Mouse (Mus musculus): ENCODE data around the gene Pik3r1. TPM values are rescaled to one million over a fixed set of nuclear protein-coding genes. Genes with fewer than 3 reads are reported as not detected.

Pik3r1 gene
- polyA plus RNA-seq, 1 experiment from 2014 or later = 24.9 TPM

DNA sequence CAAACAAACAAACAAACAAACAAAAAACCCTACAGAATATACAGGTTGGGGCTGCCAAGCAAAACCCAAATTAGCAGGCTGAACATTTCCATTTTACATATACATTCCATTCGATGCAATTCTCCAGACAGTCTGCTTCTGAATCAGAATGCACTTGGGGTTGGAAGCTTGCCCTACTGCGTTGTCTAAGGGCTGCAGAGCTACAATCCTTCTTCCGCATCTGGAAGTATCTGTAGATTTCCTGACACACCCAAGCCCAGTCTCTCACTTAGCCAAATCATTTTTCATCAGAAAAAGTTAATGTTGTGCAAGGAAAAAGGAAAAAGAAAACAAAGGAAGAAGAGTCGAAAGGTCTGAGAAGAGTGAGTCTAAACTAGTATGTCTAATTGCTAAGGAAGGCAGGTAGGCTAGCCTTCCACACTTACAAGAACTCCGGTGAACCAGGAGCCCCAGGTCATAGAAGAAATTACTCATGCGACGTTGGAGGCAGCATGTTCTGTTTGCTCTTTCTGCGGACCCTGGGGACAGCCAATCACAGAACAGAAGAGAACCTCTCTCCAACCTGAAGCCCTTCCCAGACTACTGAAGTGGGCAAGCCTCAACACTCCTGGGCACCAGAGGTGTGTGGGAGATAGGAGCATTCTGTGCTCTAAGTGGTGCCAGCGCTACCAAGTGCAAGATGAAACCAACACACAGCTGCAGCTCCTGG, 55.1 kb downstream of the Pik3r1 start:
- Histone ChIP-seq H3K27ac (ENCODE audit: low read length) (peak overlapping the region; percentile 1; the same call in 1 of the 2 replicates), H3K4me3 (ENCODE audit: low read length) (no peak overlapping the region), H3K9me3 (replicated peaks; ENCODE audit: control insufficient read depth, low read length) (0 out of 2 replicates have a peak, but pooled peaks cover 2% of the 10 kb centered on the region), H3K4me1 (ENCODE audit: control insufficient read depth, insufficient read depth, low read length) (peaks cover 19% of the 10 kb centered on the region), H3K27me3 (ENCODE audit: control insufficient read depth, insufficient read depth, low read length) (no peaks in the 10 kb centered on the region), H3K4me2 (ENCODE audit: low read depth, low read length) (no peak overlapping the region), H3K36me3 (ENCODE audit: control insufficient read depth, insufficient read depth) (peaks cover 8% of the 10 kb centered on the region; the same call in 1 of the 2 replicates), H3K9ac (ENCODE audit: low read length) (no peak overlapping the region)
- WGBS = 63% methylated on average over 9 of the region's 9 CpGs
- no peak for ATAC-seq (replicated peaks; ENCODE audit: extremely low read depth, insufficient read depth, low FRiP score)

DNA sequence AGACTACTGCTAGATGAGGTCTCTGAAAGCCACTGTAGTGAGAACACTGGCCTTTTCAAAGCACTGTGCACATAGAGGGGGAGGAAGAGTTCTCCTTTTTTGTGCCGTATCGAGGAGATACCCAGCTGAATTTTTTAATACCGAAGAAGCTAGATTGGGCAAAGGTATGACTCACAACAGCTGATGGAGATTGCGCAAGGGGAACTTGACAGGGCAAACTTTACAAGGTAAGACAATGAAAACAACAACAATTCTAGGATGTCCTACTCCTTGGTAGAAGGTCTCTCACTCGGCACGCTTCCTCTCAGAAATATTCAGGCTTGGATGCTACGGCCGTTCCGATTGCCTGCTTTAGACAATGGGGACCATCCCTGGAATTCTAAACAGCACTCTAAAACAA, 55.9 kb downstream of the Pik3r1 start:
- Histone ChIP-seq H3K4me2 (ENCODE audit: low read depth, low read length) (no peak overlapping the region), H3K27ac (ENCODE audit: low read length) (no peak overlapping the region), H3K9me3 (replicated peaks; ENCODE audit: control insufficient read depth, low read length) (0 out of 2 replicates have a peak, but pooled peaks cover 2% of the 10 kb centered on the region), H3K27me3 (ENCODE audit: control insufficient read depth, insufficient read depth, low read length) (no peaks in the 10 kb centered on the region), H3K36me3 (ENCODE audit: control insufficient read depth, insufficient read depth) (peaks cover 13% of the 10 kb centered on the region), H3K4me3 (ENCODE audit: low read length) (no peak overlapping the region), H3K9ac (ENCODE audit: low read length) (no peak overlapping the region), H3K4me1 (ENCODE audit: control insufficient read depth, insufficient read depth, low read length) (peaks cover 12% of the 10 kb centered on the region)
- 82% methylated on average over 9 of the region's 9 CpGs for WGBS
- no peak for ATAC-seq (replicated peaks; ENCODE audit: extremely low read depth, insufficient read depth, low FRiP score)

DNA sequence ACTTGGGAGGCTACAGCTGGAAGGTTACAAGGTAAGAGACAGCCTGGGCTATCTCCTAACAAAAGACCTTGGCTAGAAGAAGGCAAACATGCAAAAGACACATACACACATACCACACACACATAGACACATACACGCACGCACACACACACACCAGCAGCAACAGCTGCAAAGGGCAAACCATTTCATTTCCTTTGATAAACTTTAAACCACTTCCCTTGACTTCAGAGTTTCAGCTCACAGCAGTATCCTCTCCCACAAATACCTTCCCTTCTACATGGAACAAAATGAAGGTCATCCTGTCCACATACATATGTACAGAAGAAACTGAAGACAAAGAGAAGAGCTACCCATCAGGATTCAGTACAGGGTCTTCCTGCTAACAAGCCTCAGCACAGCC, 56.7 kb downstream of the Pik3r1 start:
- Histone ChIP-seq H3K9me3 (replicated peaks; ENCODE audit: control insufficient read depth, low read length) (0 out of 2 replicates have a peak, but pooled peaks cover 2% of the 10 kb centered on the region), H3K4me2 (ENCODE audit: low read depth, low read length) (no peak overlapping the region), H3K27ac (ENCODE audit: low read length) (no peak overlapping the region), H3K9ac (ENCODE audit: low read length) (no peak overlapping the region), H3K36me3 (ENCODE audit: control insufficient read depth, insufficient read depth) (peaks cover 16% of the 10 kb centered on the region), H3K4me3 (ENCODE audit: low read length) (no peak overlapping the region), H3K4me1 (ENCODE audit: control insufficient read depth, insufficient read depth, low read length) (peaks cover 10% of the 10 kb centered on the region), H3K27me3 (ENCODE audit: control insufficient read depth, insufficient read depth, low read length) (no peaks in the 10 kb centered on the region)
- 88% methylated on average over 2 of the region's 2 CpGs for WGBS
- peak; percentile 35; the same call in 1 of the 2 replicates for ATAC-seq (replicated peaks; ENCODE audit: extremely low read depth, insufficient read depth, low FRiP score)

DNA sequence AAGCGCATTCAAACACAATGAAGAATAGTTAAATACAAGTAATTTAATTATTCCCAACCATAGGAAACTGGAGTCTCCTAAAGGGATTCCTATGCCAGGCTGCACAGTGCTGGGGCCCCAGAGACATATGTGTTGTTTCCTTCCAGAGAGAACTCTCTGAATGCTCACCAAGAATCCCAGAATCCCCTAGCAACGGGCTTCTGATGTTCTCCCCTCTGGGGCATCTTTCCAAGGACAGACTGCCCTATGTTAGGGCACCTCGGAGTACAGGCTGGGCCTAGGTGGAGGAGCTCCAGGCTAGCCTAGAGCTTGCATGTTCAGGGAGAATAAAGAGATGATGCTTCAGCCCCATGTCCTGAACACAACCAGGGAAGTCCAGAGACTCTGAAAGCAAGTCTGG, 58.2 kb downstream of the Pik3r1 start:
- 78% methylated on average over 3 of the region's 3 CpGs for WGBS
- no peak overlapping the region for H3K27ac ChIP-seq (ENCODE audit: low read length)
- no peak overlapping the region for H3K4me2 ChIP-seq (ENCODE audit: low read depth, low read length)
- H3K9ac ChIP-seq (ENCODE audit: low read length) = no peak overlapping the region
- 0 out of 2 replicates have a peak, but pooled peaks cover 2% of the 10 kb centered on the region for H3K9me3 ChIP-seq (replicated peaks; ENCODE audit: control insufficient read depth, low read length)
- ATAC-seq (replicated peaks; ENCODE audit: extremely low read depth, insufficient read depth, low FRiP score) = no peak
- H3K36me3 ChIP-seq (ENCODE audit: control insufficient read depth, insufficient read depth) = peaks cover 20% of the 10 kb centered on the region
- no peaks in the 10 kb centered on the region for H3K27me3 ChIP-seq (ENCODE audit: control insufficient read depth, insufficient read depth, low read length)
- H3K4me1 ChIP-seq (ENCODE audit: control insufficient read depth, insufficient read depth, low read length) = peaks cover 10% of the 10 kb centered on the region
- no peak overlapping the region for H3K4me3 ChIP-seq (ENCODE audit: low read length)

DNA sequence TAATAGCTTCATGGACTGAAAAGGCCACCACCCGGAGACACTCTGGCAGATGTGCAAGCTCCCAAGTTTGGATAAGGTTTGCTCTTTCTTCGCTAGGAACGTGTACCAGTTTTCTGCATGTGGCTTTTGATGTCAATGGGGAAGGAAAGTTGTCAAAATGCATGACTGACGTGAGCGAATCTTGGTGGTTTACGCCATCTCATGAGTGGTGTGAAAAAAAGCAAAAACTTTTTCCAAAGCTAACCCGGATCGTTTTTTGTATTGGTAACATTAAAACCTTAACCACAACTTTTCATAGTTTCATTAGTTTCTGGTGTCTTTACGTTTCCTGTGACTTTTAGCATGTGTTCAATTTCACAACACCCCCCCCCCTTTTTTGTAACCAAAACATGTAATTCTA, 60.8 kb downstream of the Pik3r1 start:
- Histone ChIP-seq H3K9me3 (replicated peaks; ENCODE audit: control insufficient read depth, low read length) (no peaks in the 10 kb centered on the region), H3K27me3 (ENCODE audit: control insufficient read depth, insufficient read depth, low read length) (no peaks in the 10 kb centered on the region), H3K4me3 (ENCODE audit: low read length) (no peak overlapping the region), H3K9ac (ENCODE audit: low read length) (no peak overlapping the region), H3K4me1 (ENCODE audit: control insufficient read depth, insufficient read depth, low read length) (peaks cover 8% of the 10 kb centered on the region), H3K27ac (ENCODE audit: low read length) (no peak overlapping the region), H3K36me3 (ENCODE audit: control insufficient read depth, insufficient read depth) (peaks cover 25% of the 10 kb centered on the region; the same call in 1 of the 2 replicates), H3K4me2 (ENCODE audit: low read depth, low read length) (no peak overlapping the region)
- no peak for ATAC-seq (replicated peaks; ENCODE audit: extremely low read depth, insufficient read depth, low FRiP score)
- 90% methylated on average over 9 of the region's 9 CpGs for WGBS

DNA sequence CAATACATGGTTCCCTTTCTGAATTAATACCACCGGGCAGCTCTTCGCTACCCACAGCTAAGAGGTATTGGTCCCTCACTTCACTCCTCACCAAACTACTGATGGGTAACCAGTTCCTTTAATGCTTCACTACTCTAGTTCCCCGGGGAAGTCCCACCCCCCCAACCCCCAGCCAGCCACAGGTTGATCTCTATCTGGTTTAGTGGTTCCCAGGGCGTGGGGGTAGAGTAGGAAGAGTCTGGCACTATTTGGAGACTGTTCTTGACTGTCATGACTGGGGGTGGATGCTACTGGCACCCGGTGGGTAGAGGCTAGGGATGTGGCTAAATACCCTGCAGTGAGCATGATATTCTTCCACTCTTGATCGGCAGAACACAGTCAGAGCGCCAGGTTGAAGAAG, 61.6 kb downstream of the Pik3r1 start:
- peaks cover 4% of the 10 kb centered on the region for H3K4me1 ChIP-seq (ENCODE audit: control insufficient read depth, insufficient read depth, low read length)
- H3K36me3 ChIP-seq (ENCODE audit: control insufficient read depth, insufficient read depth) = peaks cover 28% of the 10 kb centered on the region
- H3K27ac ChIP-seq (ENCODE audit: low read length) = no peak overlapping the region
- H3K4me3 ChIP-seq (ENCODE audit: low read length) = no peak overlapping the region
- WGBS = 81% methylated on average over 7 of the region's 7 CpGs
- no peak overlapping the region for H3K9ac ChIP-seq (ENCODE audit: low read length)
- 0 out of 2 replicates have a peak, but pooled peaks have one; percentile 25 for ATAC-seq (replicated peaks; ENCODE audit: extremely low read depth, insufficient read depth, low FRiP score)
- no peaks in the 10 kb centered on the region for H3K27me3 ChIP-seq (ENCODE audit: control insufficient read depth, insufficient read depth, low read length)
- H3K9me3 ChIP-seq (replicated peaks; ENCODE audit: control insufficient read depth, low read length) = no peaks in the 10 kb centered on the region
- H3K4me2 ChIP-seq (ENCODE audit: low read depth, low read length) = no peak overlapping the region

DNA sequence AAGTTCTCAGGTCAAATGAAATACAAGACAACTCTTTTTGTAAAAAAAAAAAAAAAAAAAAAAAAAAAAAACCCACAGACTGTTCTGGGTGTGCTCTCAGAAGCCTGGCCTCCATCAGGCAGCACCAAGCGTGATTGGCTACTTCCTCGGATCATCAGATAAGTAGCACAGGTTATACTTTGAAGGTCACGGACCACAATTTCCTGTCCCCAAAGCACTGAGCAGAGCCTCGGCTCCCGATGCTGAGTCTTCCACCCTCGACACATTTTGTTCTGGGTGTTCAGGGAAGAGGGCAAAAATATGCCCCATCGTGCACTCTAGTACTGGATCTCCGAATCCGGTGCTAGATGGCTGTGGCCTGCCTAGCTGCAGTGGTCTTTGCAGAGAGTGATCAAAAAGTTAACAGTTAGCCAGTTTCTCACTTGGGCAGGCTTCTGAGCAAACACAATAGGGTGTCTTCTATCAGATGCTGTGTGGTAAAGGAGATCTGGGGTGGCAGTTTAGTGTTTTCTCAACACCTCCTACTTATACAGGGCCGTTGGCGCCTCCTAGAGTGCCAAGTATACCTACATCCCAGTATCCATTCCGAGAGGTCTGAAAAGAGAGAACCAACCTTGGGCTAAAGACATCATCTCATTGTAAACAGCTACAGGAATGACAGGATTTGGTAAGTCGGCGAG, 65.8 kb downstream of the Pik3r1 start:
- no peak for ATAC-seq (replicated peaks; ENCODE audit: extremely low read depth, insufficient read depth, low FRiP score)
- Histone ChIP-seq H3K36me3 (ENCODE audit: control insufficient read depth, insufficient read depth) (peaks cover 28% of the 10 kb centered on the region), H3K4me1 (ENCODE audit: control insufficient read depth, insufficient read depth, low read length) (no peaks in the 10 kb centered on the region), H3K9me3 (replicated peaks; ENCODE audit: control insufficient read depth, low read length) (no peaks in the 10 kb centered on the region), H3K27ac (ENCODE audit: low read length) (peak overlapping the region; percentile 51; the same call in 1 of the 2 replicates), H3K9ac (ENCODE audit: low read length) (no peak overlapping the region), H3K4me2 (ENCODE audit: low read depth, low read length) (no peak overlapping the region), H3K27me3 (ENCODE audit: control insufficient read depth, insufficient read depth, low read length) (no peaks in the 10 kb centered on the region), H3K4me3 (ENCODE audit: low read length) (no peak overlapping the region)
- WGBS = 78% methylated on average over 14 of the region's 14 CpGs

DNA sequence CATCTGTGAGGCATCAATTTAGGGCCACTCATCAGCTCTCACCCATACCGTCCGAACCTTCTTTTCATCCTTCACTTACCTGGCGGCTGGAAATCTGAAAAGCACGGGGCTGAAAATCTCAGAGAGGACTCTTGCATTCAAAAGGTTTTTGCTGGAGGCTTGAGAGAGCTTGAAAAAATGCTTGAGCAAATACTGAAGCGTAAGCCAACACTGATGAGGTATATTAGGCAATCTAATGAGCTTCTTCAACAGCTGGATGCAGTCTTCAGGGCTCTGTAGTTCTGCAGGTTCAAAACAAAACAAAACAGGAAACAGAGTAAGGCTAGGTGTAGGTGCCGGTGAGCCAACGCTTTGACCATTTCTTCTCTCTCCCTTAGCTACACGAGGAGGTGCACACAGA, 66.4 kb downstream of the Pik3r1 start:
- no peak for ATAC-seq (replicated peaks; ENCODE audit: extremely low read depth, insufficient read depth, low FRiP score)
- WGBS = 81% methylated on average over 8 of the region's 8 CpGs
- no peaks in the 10 kb centered on the region for H3K27me3 ChIP-seq (ENCODE audit: control insufficient read depth, insufficient read depth, low read length)
- peaks cover 24% of the 10 kb centered on the region for H3K36me3 ChIP-seq (ENCODE audit: control insufficient read depth, insufficient read depth)
- no peak overlapping the region for H3K4me2 ChIP-seq (ENCODE audit: low read depth, low read length)
- no peaks in the 10 kb centered on the region for H3K9me3 ChIP-seq (replicated peaks; ENCODE audit: control insufficient read depth, low read length)
- no peak overlapping the region; the same call in 1 of the 2 replicates for H3K27ac ChIP-seq (ENCODE audit: low read length)
- H3K9ac ChIP-seq (ENCODE audit: low read length) = no peak overlapping the region
- H3K4me1 ChIP-seq (ENCODE audit: control insufficient read depth, insufficient read depth, low read length) = no peaks in the 10 kb centered on the region
- H3K4me3 ChIP-seq (ENCODE audit: low read length) = no peak overlapping the region

DNA sequence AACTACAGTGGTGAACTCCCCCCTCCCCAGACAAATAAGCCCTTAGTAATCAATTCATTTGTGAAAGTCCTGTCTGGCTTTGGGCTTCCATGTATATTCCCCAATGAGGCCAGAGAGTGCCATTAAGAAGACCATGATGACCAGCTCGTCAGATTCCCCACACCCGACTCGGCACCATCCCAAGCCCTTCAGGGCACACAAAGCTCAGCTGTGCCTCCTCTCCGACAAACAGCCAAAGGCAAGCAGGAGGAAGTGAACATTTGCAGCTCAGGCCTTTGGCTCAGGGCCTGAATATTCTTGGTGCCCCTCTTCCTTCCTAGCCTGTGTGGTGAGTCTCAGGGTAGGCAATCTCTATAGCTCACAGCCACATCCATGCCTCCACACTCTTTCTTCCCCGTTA, 68.3 kb downstream of the Pik3r1 start:
- no peak for ATAC-seq (replicated peaks; ENCODE audit: extremely low read depth, insufficient read depth, low FRiP score)
- Histone ChIP-seq H3K4me2 (ENCODE audit: low read depth, low read length) (no peak overlapping the region), H3K9me3 (replicated peaks; ENCODE audit: control insufficient read depth, low read length) (no peaks in the 10 kb centered on the region), H3K27ac (ENCODE audit: low read length) (no peak overlapping the region), H3K27me3 (ENCODE audit: control insufficient read depth, insufficient read depth, low read length) (no peaks in the 10 kb centered on the region), H3K36me3 (ENCODE audit: control insufficient read depth, insufficient read depth) (peaks cover 19% of the 10 kb centered on the region), H3K4me1 (ENCODE audit: control insufficient read depth, insufficient read depth, low read length) (peaks cover 9% of the 10 kb centered on the region), H3K9ac (ENCODE audit: low read length) (no peak overlapping the region), H3K4me3 (ENCODE audit: low read length) (no peak overlapping the region)
- 79% methylated on average over 5 of the region's 5 CpGs for WGBS

All from heart, embryonic 16.5 days (tissue).